Mouse (Mus musculus): ENCODE results near the gene Hoxc10. TPM values are rescaled to one million over a fixed set of nuclear protein-coding genes. Genes with fewer than 3 reads are reported as not detected.

Gene Hoxc10
- total and polyA plus RNA-seq, 2 experiments from 2014 or later = not detected

- DNase-seq (ENCODE audit: low spot score) (no peak), ATAC-seq (ENCODE audit: insufficient read depth, low read depth) (no peak)
- no peak overlapping the region for H3K9ac ChIP-seq (replicated peaks; ENCODE audit: low read depth, low read length)
- H3K36me3 ChIP-seq (replicated peaks; ENCODE audit: control insufficient read depth, insufficient read depth, low read length) = no peaks in the 10 kb centered on the region
- H3K9me3 ChIP-seq (replicated peaks; ENCODE audit: control insufficient read depth, low read length) = no peaks in the 10 kb centered on the region
- 4% methylated on average over 34 of the region's 34 CpGs for WGBS
- no peak for TF ChIP-seq EP300 (IDR thresholded peaks at IDR 0.05; ENCODE audit: low read depth)
- TF ChIP-seq CTCF (IDR thresholded peaks at IDR 0.05; ENCODE audit: low read depth) = no peak
- no peak overlapping the region for H3K4me3 ChIP-seq (ENCODE audit: low read depth, low read length)
- H3K4me2 ChIP-seq (ENCODE audit: low read depth, low read length) = no peak overlapping the region
- no peaks in the 10 kb centered on the region for H3K4me1 ChIP-seq (ENCODE audit: control insufficient read depth, insufficient read depth)
- no peak overlapping the region for H3K27ac ChIP-seq (ENCODE audit: low read depth)
- peaks cover 100% of the 10 kb centered on the region for H3K27me3 ChIP-seq (ENCODE audit: control insufficient read depth, insufficient read depth, low read length)
Measured at GRCm38 (mm10) chr15:102967511-102968397, 1.2 kb downstream of the Hoxc10 start.

- TF ChIP-seq CTCF (IDR thresholded peaks at IDR 0.05; ENCODE audit: low read depth) (no peak), EP300 (IDR thresholded peaks at IDR 0.05; ENCODE audit: low read depth) (no peak)
- Histone ChIP-seq H3K27ac (ENCODE audit: low read depth) (no peak overlapping the region), H3K4me3 (ENCODE audit: low read depth, low read length) (no peak overlapping the region), H3K27me3 (ENCODE audit: control insufficient read depth, insufficient read depth, low read length) (peaks cover 100% of the 10 kb centered on the region), H3K4me2 (ENCODE audit: low read depth, low read length) (no peak overlapping the region), H3K9ac (replicated peaks; ENCODE audit: low read depth, low read length) (no peak overlapping the region), H3K9me3 (replicated peaks; ENCODE audit: control insufficient read depth, low read length) (no peaks in the 10 kb centered on the region), H3K36me3 (replicated peaks; ENCODE audit: control insufficient read depth, insufficient read depth, low read length) (no peaks in the 10 kb centered on the region), H3K4me1 (ENCODE audit: control insufficient read depth, insufficient read depth) (no peaks in the 10 kb centered on the region)
- DNase-seq (ENCODE audit: low spot score) (no peak), ATAC-seq (ENCODE audit: insufficient read depth, low read depth) (no peak)
- WGBS = 23% methylated on average over 1 of the region's 1 CpGs
Measured at GRCm38 (mm10) chr15:102969296-102969695, 2.7 kb downstream of the Hoxc10 start.

GRCm38 (mm10) chr15:102970740-102971139, 4.1 kb downstream of the Hoxc10 start:
- Histone ChIP-seq H3K27me3 (ENCODE audit: control insufficient read depth, insufficient read depth, low read length) (peaks cover 100% of the 10 kb centered on the region), H3K4me3 (ENCODE audit: low read depth, low read length) (no peak overlapping the region), H3K9me3 (replicated peaks; ENCODE audit: control insufficient read depth, low read length) (no peaks in the 10 kb centered on the region), H3K4me1 (ENCODE audit: control insufficient read depth, insufficient read depth) (no peaks in the 10 kb centered on the region), H3K27ac (ENCODE audit: low read depth) (no peak overlapping the region), H3K9ac (replicated peaks; ENCODE audit: low read depth, low read length) (no peak overlapping the region), H3K36me3 (replicated peaks; ENCODE audit: control insufficient read depth, insufficient read depth, low read length) (no peaks in the 10 kb centered on the region), H3K4me2 (ENCODE audit: low read depth, low read length) (no peak overlapping the region)
- TF ChIP-seq CTCF (IDR thresholded peaks at IDR 0.05; ENCODE audit: low read depth) (0 out of 2 replicates have a peak, but pooled peaks have one; percentile 4), EP300 (IDR thresholded peaks at IDR 0.05; ENCODE audit: low read depth) (no peak)
- WGBS = 5% methylated on average over 12 of the region's 12 CpGs
- no peak for DNase-seq (ENCODE audit: low spot score)
- ATAC-seq (ENCODE audit: insufficient read depth, low read depth) = no peak

- Histone ChIP-seq H3K27me3 (ENCODE audit: control insufficient read depth, insufficient read depth, low read length) (peaks cover 100% of the 10 kb centered on the region), H3K4me2 (ENCODE audit: low read depth, low read length) (no peak overlapping the region), H3K36me3 (replicated peaks; ENCODE audit: control insufficient read depth, insufficient read depth, low read length) (no peaks in the 10 kb centered on the region), H3K9me3 (replicated peaks; ENCODE audit: control insufficient read depth, low read length) (no peaks in the 10 kb centered on the region), H3K9ac (replicated peaks; ENCODE audit: low read depth, low read length) (no peak overlapping the region), H3K4me3 (ENCODE audit: low read depth, low read length) (no peak overlapping the region), H3K4me1 (ENCODE audit: control insufficient read depth, insufficient read depth) (peaks cover 4% of the 10 kb centered on the region; the same call in 1 of the 2 replicates), H3K27ac (ENCODE audit: low read depth) (no peak overlapping the region)
- no peak for DNase-seq (ENCODE audit: low spot score)
- no peak for ATAC-seq (ENCODE audit: insufficient read depth, low read depth)
- WGBS = under 1% methylated on average over 21 of the region's 21 CpGs
- no peak for TF ChIP-seq EP300 (IDR thresholded peaks at IDR 0.05; ENCODE audit: low read depth)
- TF ChIP-seq CTCF (IDR thresholded peaks at IDR 0.05; ENCODE audit: low read depth) = no peak
Measured at GRCm38 (mm10) chr15:102972254-102972653, 5.7 kb downstream of the Hoxc10 start.

- DNase-seq (ENCODE audit: low spot score) (no peak), ATAC-seq (ENCODE audit: insufficient read depth, low read depth) (no peak)
- no peak overlapping the region for H3K4me3 ChIP-seq (ENCODE audit: low read depth, low read length)
- H3K4me2 ChIP-seq (ENCODE audit: low read depth, low read length) = no peak overlapping the region
- H3K27me3 ChIP-seq (ENCODE audit: control insufficient read depth, insufficient read depth, low read length) = peaks cover 100% of the 10 kb centered on the region
- TF ChIP-seq CTCF (IDR thresholded peaks at IDR 0.05; ENCODE audit: low read depth) (no peak), EP300 (IDR thresholded peaks at IDR 0.05; ENCODE audit: low read depth) (no peak)
- H3K4me1 ChIP-seq (ENCODE audit: control insufficient read depth, insufficient read depth) = peaks cover 5% of the 10 kb centered on the region; the same call in 1 of the 2 replicates
- no peaks in the 10 kb centered on the region for H3K36me3 ChIP-seq (replicated peaks; ENCODE audit: control insufficient read depth, insufficient read depth, low read length)
- H3K9ac ChIP-seq (replicated peaks; ENCODE audit: low read depth, low read length) = no peak overlapping the region
- 2% methylated on average over 6 of the region's 6 CpGs for WGBS
- H3K9me3 ChIP-seq (replicated peaks; ENCODE audit: control insufficient read depth, low read length) = no peaks in the 10 kb centered on the region
- no peak overlapping the region for H3K27ac ChIP-seq (ENCODE audit: low read depth)
Measured at GRCm38 (mm10) chr15:102972753-102973152, 6.2 kb downstream of the Hoxc10 start.

All from heart, postnatal 0 days (tissue).